Mouse (Mus musculus): Measurements from ENCODE around the gene Cd68. TPM values are rescaled to one million over a fixed set of nuclear protein-coding genes. Genes with fewer than 3 reads are reported as not detected.
"Not testable (repeated sequence)": the region's sequence is repeated elsewhere in the genome, so short reads cannot be mapped to it uniquely, and the experiment has no call there.

The Cd68 gene
- polyA plus RNA-seq, 1 experiment from 2014 or later = 12.5 TPM

DNA sequence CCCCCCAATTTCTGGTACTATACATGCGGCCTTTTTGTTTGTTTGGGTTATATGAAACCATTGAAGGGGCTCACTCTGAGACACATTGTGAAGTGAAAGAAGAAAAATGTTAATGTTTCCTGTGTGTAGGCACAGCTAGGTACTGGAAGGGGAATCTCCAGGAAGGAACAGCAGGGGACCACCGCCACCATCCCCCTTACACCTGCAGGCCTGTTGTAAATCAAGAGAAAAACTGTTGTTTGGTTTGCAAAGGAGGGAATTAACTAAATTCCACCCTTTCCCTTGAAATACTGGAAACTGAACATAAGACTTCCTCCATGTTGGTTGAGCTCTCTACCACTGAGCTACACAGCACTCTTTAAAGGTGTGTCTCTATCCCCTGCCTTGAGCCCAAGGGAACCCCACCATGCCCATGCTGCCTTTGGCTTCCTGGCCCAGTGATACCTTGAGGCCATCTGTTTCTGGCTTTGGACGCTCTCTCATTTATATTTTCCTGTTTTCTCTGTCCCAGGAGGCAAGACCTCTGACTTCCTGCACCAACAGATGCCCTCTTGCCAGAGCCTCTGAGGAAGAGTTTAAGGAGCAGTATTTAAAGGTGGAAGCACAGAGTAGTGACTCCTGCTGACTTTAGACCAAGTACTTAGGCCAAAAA lies 42.8 kb upstream of the Cd68 start:
- Histone ChIP-seq H3K4me2 (replicated peaks; ENCODE audit: low read depth, low read length) (no peak overlapping the region), H3K4me1 (ENCODE audit: control insufficient read depth, insufficient read depth, low read length) (no peaks in the 10 kb centered on the region), H3K4me3 (ENCODE audit: low read depth, low read length) (no peak overlapping the region), H3K27me3 (ENCODE audit: control insufficient read depth, insufficient read depth, low read length) (no peaks in the 10 kb centered on the region), H3K27ac (ENCODE audit: low read length) (no peak overlapping the region), H3K9me3 (ENCODE audit: control insufficient read depth, low read depth, low read length) (no peaks in the 10 kb centered on the region), H3K9ac (replicated peaks; ENCODE audit: low read depth, low read length) (no peak overlapping the region), H3K36me3 (ENCODE audit: control insufficient read depth, insufficient read depth, low read length) (no peaks in the 10 kb centered on the region)
- ATAC-seq (ENCODE audit: insufficient number of reproducible peaks, insufficient read depth, low FRiP score, low read depth) = no peak
- WGBS = 80% methylated on average over 3 of the region's 3 CpGs

- WGBS = 80% methylated on average over 4 of the region's 4 CpGs
- no peak for ATAC-seq (ENCODE audit: insufficient number of reproducible peaks, insufficient read depth, low FRiP score, low read depth)
- Histone ChIP-seq H3K27ac (ENCODE audit: low read length) (no peak overlapping the region), H3K4me2 (replicated peaks; ENCODE audit: low read depth, low read length) (no peak overlapping the region), H3K4me3 (ENCODE audit: low read depth, low read length) (no peak overlapping the region), H3K9ac (replicated peaks; ENCODE audit: low read depth, low read length) (no peak overlapping the region), H3K4me1 (ENCODE audit: control insufficient read depth, insufficient read depth, low read length) (no peaks in the 10 kb centered on the region), H3K9me3 (ENCODE audit: control insufficient read depth, low read depth, low read length) (no peaks in the 10 kb centered on the region), H3K36me3 (ENCODE audit: control insufficient read depth, insufficient read depth, low read length) (no peaks in the 10 kb centered on the region), H3K27me3 (ENCODE audit: control insufficient read depth, insufficient read depth, low read length) (no peaks in the 10 kb centered on the region)
Measured at GRCm38 (mm10) chr11:69707873-69708381, 42.0 kb upstream of the Cd68 start.

- Histone ChIP-seq H3K4me2 (replicated peaks; ENCODE audit: low read depth, low read length) (no peak overlapping the region), H3K36me3 (ENCODE audit: control insufficient read depth, insufficient read depth, low read length) (no peaks in the 10 kb centered on the region), H3K9me3 (ENCODE audit: control insufficient read depth, low read depth, low read length) (no peaks in the 10 kb centered on the region), H3K4me3 (ENCODE audit: low read depth, low read length) (no peak overlapping the region), H3K27me3 (ENCODE audit: control insufficient read depth, insufficient read depth, low read length) (no peaks in the 10 kb centered on the region), H3K9ac (replicated peaks; ENCODE audit: low read depth, low read length) (no peak overlapping the region), H3K27ac (ENCODE audit: low read length) (no peak overlapping the region), H3K4me1 (ENCODE audit: control insufficient read depth, insufficient read depth, low read length) (no peaks in the 10 kb centered on the region)
- ATAC-seq (ENCODE audit: insufficient number of reproducible peaks, insufficient read depth, low FRiP score, low read depth) = no peak
- WGBS = 91% methylated on average over 4 of the region's 4 CpGs
Measured at GRCm38 (mm10) chr11:69707480-69707847, 41.5 kb upstream of the Cd68 start.

GRCm38 (mm10) chr11:69706775-69707479 lies 41.0 kb upstream of the Cd68 start:
- Histone ChIP-seq H3K27ac (ENCODE audit: low read length) (no peak overlapping the region), H3K36me3 (ENCODE audit: control insufficient read depth, insufficient read depth, low read length) (no peaks in the 10 kb centered on the region)
- no peak for ATAC-seq (ENCODE audit: insufficient number of reproducible peaks, insufficient read depth, low FRiP score, low read depth)

DNA sequence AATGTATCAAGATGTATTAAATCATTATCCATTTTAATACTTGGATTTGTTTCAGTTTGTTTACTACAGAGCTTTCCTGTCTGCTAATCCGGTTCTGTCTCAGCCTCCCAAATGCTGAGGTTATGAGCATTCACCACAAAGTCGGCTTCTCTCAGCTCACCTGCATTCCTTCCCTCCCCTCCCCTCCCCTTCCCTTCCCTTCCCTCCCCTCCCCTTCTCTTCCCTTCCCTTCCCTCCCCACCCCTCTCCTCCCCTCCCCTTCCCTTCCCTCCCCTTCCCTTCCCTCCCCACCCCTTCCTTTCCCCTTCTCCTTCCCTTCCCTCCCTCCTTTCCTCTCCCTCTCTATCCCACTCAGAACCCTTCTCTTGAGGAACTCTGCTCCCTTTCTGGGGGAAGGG lies 38.7 kb upstream of the Cd68 start:
- no peaks in the 10 kb centered on the region for H3K9me3 ChIP-seq (ENCODE audit: control insufficient read depth, low read depth, low read length)
- no peaks in the 10 kb centered on the region for H3K4me1 ChIP-seq (ENCODE audit: control insufficient read depth, insufficient read depth, low read length)
- H3K27ac ChIP-seq (ENCODE audit: low read length) = no peak overlapping the region
- no peak for ATAC-seq (ENCODE audit: insufficient number of reproducible peaks, insufficient read depth, low FRiP score, low read depth)
- no peaks in the 10 kb centered on the region for H3K36me3 ChIP-seq (ENCODE audit: control insufficient read depth, insufficient read depth, low read length)
- H3K27me3 ChIP-seq (ENCODE audit: control insufficient read depth, insufficient read depth, low read length) = no peaks in the 10 kb centered on the region
- no peak overlapping the region for H3K4me2 ChIP-seq (replicated peaks; ENCODE audit: low read depth, low read length)
- H3K4me3 ChIP-seq (ENCODE audit: low read depth, low read length) = no peak overlapping the region
- WGBS = 25% methylated on average over 2 of the region's 2 CpGs
- no peak overlapping the region for H3K9ac ChIP-seq (replicated peaks; ENCODE audit: low read depth, low read length)

More at GRCm38 (mm10) chr11:69706775-69707479, 41.0 kb upstream of the Cd68 start:
- 44% methylated on average over 6 of the region's 6 CpGs for WGBS
- Histone ChIP-seq H3K27me3 (ENCODE audit: control insufficient read depth, insufficient read depth, low read length) (no peaks in the 10 kb centered on the region), H3K4me1 (ENCODE audit: control insufficient read depth, insufficient read depth, low read length) (no peaks in the 10 kb centered on the region), H3K4me3 (ENCODE audit: low read depth, low read length) (no peak overlapping the region), H3K9me3 (ENCODE audit: control insufficient read depth, low read depth, low read length) (no peaks in the 10 kb centered on the region), H3K4me2 (replicated peaks; ENCODE audit: low read depth, low read length) (no peak overlapping the region), H3K9ac (replicated peaks; ENCODE audit: low read depth, low read length) (no peak overlapping the region)

DNA sequence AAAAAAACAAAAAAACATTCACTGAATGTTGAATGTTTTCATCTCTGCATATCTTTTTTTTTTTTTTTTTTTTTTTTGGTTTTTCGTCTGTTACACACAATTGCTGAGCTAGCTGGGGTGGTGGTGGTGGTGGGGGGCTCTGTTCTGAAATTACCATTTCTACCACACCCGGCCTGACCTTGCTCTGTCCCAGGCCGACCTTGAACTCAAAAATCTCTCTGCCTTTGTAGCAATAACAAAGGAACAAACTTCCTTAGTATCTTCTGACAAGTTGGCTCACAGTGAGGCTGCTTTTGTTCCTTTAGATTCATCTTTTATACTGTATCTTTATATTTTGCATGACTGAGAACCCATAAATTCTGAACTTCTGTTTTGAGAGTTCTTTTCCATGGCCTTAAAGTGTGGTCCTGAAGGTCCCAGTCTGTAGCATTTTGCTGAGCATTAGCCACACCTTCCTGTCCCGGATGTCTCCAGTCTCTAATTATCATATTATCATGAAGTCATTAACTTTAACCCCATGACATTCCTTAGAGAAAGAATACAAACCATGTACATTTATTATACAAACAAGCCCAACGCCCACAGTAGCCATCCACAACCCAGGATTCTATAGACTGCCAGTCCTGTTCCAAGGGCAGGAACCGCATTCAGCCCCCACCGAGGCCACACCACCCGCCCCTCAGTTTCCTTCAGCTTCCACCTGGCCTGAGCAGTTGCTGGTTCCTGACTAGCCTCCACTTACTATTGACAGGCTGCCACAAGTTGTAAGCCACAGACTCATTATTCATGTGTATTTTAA lies 38.1 kb upstream of the Cd68 start:
- Histone ChIP-seq H3K27me3 (ENCODE audit: control insufficient read depth, insufficient read depth, low read length) (no peaks in the 10 kb centered on the region), H3K9ac (replicated peaks; ENCODE audit: low read depth, low read length) (no peak overlapping the region), H3K9me3 (ENCODE audit: control insufficient read depth, low read depth, low read length) (no peaks in the 10 kb centered on the region), H3K36me3 (ENCODE audit: control insufficient read depth, insufficient read depth, low read length) (no peaks in the 10 kb centered on the region), H3K4me3 (ENCODE audit: low read depth, low read length) (no peak overlapping the region), H3K27ac (ENCODE audit: low read length) (no peak overlapping the region), H3K4me2 (replicated peaks; ENCODE audit: low read depth, low read length) (no peak overlapping the region), H3K4me1 (ENCODE audit: control insufficient read depth, insufficient read depth, low read length) (no peaks in the 10 kb centered on the region)
- no peak for ATAC-seq (ENCODE audit: insufficient number of reproducible peaks, insufficient read depth, low FRiP score, low read depth)
- 58% methylated on average over 8 of the region's 8 CpGs for WGBS

- not testable (repeated sequence) for H3K4me1 ChIP-seq (ENCODE audit: control insufficient read depth, insufficient read depth, low read length); H3K27ac ChIP-seq (ENCODE audit: low read length); H3K4me2 ChIP-seq (replicated peaks; ENCODE audit: low read depth, low read length); H3K36me3 ChIP-seq (ENCODE audit: control insufficient read depth, insufficient read depth, low read length); H3K9me3 ChIP-seq (ENCODE audit: control insufficient read depth, low read depth, low read length); H3K9ac ChIP-seq (replicated peaks; ENCODE audit: low read depth, low read length); H3K4me3 ChIP-seq (ENCODE audit: low read depth, low read length); H3K27me3 ChIP-seq (ENCODE audit: control insufficient read depth, insufficient read depth, low read length); ATAC-seq (ENCODE audit: insufficient number of reproducible peaks, insufficient read depth, low FRiP score, low read depth)
- 55% methylated on average over 2 of the region's 3 CpGs for WGBS
Measured at GRCm38 (mm10) chr11:69703381-69703780, 37.4 kb upstream of the Cd68 start.

GRCm38 (mm10) chr11:69702886-69703285 lies 36.9 kb upstream of the Cd68 start:
- not testable (repeated sequence) for H3K36me3 ChIP-seq (ENCODE audit: control insufficient read depth, insufficient read depth, low read length); H3K9me3 ChIP-seq (ENCODE audit: control insufficient read depth, low read depth, low read length); H3K27me3 ChIP-seq (ENCODE audit: control insufficient read depth, insufficient read depth, low read length)

More at GRCm38 (mm10) chr11:69702886-69703285, 36.9 kb upstream of the Cd68 start:
- WGBS = 95% methylated on average over 10 of the region's 10 CpGs
- not testable (repeated sequence) for H3K27ac ChIP-seq (ENCODE audit: low read length); H3K4me2 ChIP-seq (replicated peaks; ENCODE audit: low read depth, low read length); H3K9ac ChIP-seq (replicated peaks; ENCODE audit: low read depth, low read length); H3K4me1 ChIP-seq (ENCODE audit: control insufficient read depth, insufficient read depth, low read length); ATAC-seq (ENCODE audit: insufficient number of reproducible peaks, insufficient read depth, low FRiP score, low read depth); H3K4me3 ChIP-seq (ENCODE audit: low read depth, low read length)

All from stomach, embryonic 14.5 days (tissue).